Mouse (Mus musculus): ENCODE measurements around the gene Exoc3l. TPM values are rescaled to one million over a fixed set of nuclear protein-coding genes. Genes with fewer than 3 reads are reported as not detected.
A peak's percentile ranks its signal among the peaks of the same experiment; 100 is the strongest.

Gene Exoc3l
- polyA plus RNA-seq, 1 experiment from 2014 or later: 11.8 TPM

- 3% methylated on average over 30 of the region's 30 CpGs for WGBS
- peak; percentile 59 for ATAC-seq (replicated peaks)
- H3K4me3 ChIP-seq: peak overlapping the region; percentile 35
- no peaks in the 10 kb centered on the region for H3K9me3 ChIP-seq
- H3K4me2 ChIP-seq: peak overlapping the region; percentile 61
- peaks cover 27% of the 10 kb centered on the region for H3K4me1 ChIP-seq
- peaks cover 77% of the 10 kb centered on the region for H3K27me3 ChIP-seq (replicated peaks)
- H3K36me3 ChIP-seq (replicated peaks): no peaks in the 10 kb centered on the region
- no peak overlapping the region for H3K27ac ChIP-seq
- peak overlapping the region; percentile 3; the same call in 1 of the 2 replicates for H3K9ac ChIP-seq
Observed at GRCm38 (mm10) chr8:105259721-105260320, 36.1 kb downstream of the Exoc3l start.

- Histone ChIP-seq H3K4me1 (peaks cover 28% of the 10 kb centered on the region), H3K4me3 (peak overlapping the region; percentile 35), H3K27ac (no peak overlapping the region), H3K9me3 (no peaks in the 10 kb centered on the region), H3K36me3 (replicated peaks) (no peaks in the 10 kb centered on the region), H3K9ac (peak overlapping the region; percentile 3; the same call in 1 of the 2 replicates), H3K4me2 (peak overlapping the region; percentile 61), H3K27me3 (replicated peaks) (peaks cover 75% of the 10 kb centered on the region)
- WGBS: 3% methylated on average over 55 of the region's 55 CpGs
- ATAC-seq (replicated peaks): peak; percentile 46
Observed at GRCm38 (mm10) chr8:105258911-105259720, 36.8 kb downstream of the Exoc3l start.

GRCm38 (mm10) chr8:105257318-105258114, 38.4 kb downstream of the Exoc3l start:
- ATAC-seq (replicated peaks): no peak
- Histone ChIP-seq H3K9ac (no peak overlapping the region), H3K27ac (no peak overlapping the region), H3K36me3 (replicated peaks) (no peaks in the 10 kb centered on the region), H3K9me3 (no peaks in the 10 kb centered on the region), H3K4me3 (no peak overlapping the region), H3K27me3 (replicated peaks) (peaks cover 61% of the 10 kb centered on the region), H3K4me2 (no peak overlapping the region), H3K4me1 (peaks cover 32% of the 10 kb centered on the region)
- WGBS: 71% methylated on average over 7 of the region's 7 CpGs

GRCm38 (mm10) chr8:105254966-105255350, 40.9 kb downstream of the Exoc3l start, which contains the start of gene B3gnt9:
Gene B3gnt9 (minus strand): TSS chr8:105255153.
- peaks cover 16% of the 10 kb centered on the region for H3K36me3 ChIP-seq (replicated peaks)
- H3K4me2 ChIP-seq: peak within 1 kb of the TSS; percentile 90
- peak within 1 kb of the TSS; percentile 53 for H3K4me3 ChIP-seq
- H3K27me3 ChIP-seq (replicated peaks): peaks cover 39% of the 10 kb centered on the region
- H3K4me1 ChIP-seq: peaks cover 30% of the 10 kb centered on the region
- 3% methylated on average over 14 of the region's 14 CpGs for WGBS
- no peaks in the 10 kb centered on the region for H3K9me3 ChIP-seq
- peak within 1 kb of the TSS; percentile 53 for H3K9ac ChIP-seq
- H3K27ac ChIP-seq: peak within 1 kb of the TSS; percentile 53; the same call in 1 of the 2 replicates
- peak; percentile 24 for ATAC-seq (replicated peaks)

GRCm38 (mm10) chr8:105254152-105254965, 41.5 kb downstream of the Exoc3l start:
- H3K4me1 ChIP-seq: peaks cover 24% of the 10 kb centered on the region
- peaks cover 22% of the 10 kb centered on the region for H3K36me3 ChIP-seq (replicated peaks)
- peaks cover 34% of the 10 kb centered on the region for H3K27me3 ChIP-seq (replicated peaks)
- no peaks in the 10 kb centered on the region for H3K9me3 ChIP-seq
- peak; percentile 85 for ATAC-seq (replicated peaks)
- peak overlapping the region; percentile 53 for H3K9ac ChIP-seq
- peak overlapping the region; percentile 53; the same call in 1 of the 2 replicates for H3K27ac ChIP-seq
- WGBS: under 1% methylated on average over 74 of the region's 74 CpGs
- peak overlapping the region; percentile 90 for H3K4me2 ChIP-seq
- H3K4me3 ChIP-seq: peak overlapping the region; percentile 53

- ATAC-seq (replicated peaks): peak; percentile 41
- 30% methylated on average over 20 of the region's 20 CpGs for WGBS
- Histone ChIP-seq H3K4me1 (peaks cover 18% of the 10 kb centered on the region), H3K9me3 (no peaks in the 10 kb centered on the region), H3K27me3 (replicated peaks) (peaks cover 28% of the 10 kb centered on the region), H3K4me2 (peak overlapping the region; percentile 90), H3K9ac (peak overlapping the region; percentile 53; the same call in 1 of the 2 replicates), H3K36me3 (replicated peaks) (peaks cover 24% of the 10 kb centered on the region), H3K4me3 (peak overlapping the region; percentile 53), H3K27ac (no peak overlapping the region)
Observed at GRCm38 (mm10) chr8:105253766-105254151, 42.1 kb downstream of the Exoc3l start.

GRCm38 (mm10) chr8:105252680-105253537, 43.0 kb downstream of the Exoc3l start:
- H3K9me3 ChIP-seq: no peaks in the 10 kb centered on the region
- H3K9ac ChIP-seq: no peak overlapping the region
- H3K36me3 ChIP-seq (replicated peaks): peaks cover 29% of the 10 kb centered on the region
- 0 out of 2 replicates have a peak overlapping the region, but pooled peaks have one; percentile 90 for H3K4me2 ChIP-seq
- ATAC-seq (replicated peaks): no peak
- H3K4me3 ChIP-seq: no peak overlapping the region
- WGBS: 93% methylated on average over 10 of the region's 10 CpGs
- H3K4me1 ChIP-seq: peaks cover 16% of the 10 kb centered on the region
- H3K27ac ChIP-seq: no peak overlapping the region
- peaks cover 19% of the 10 kb centered on the region for H3K27me3 ChIP-seq (replicated peaks)

- H3K36me3 ChIP-seq (replicated peaks): peaks cover 33% of the 10 kb centered on the region
Observed at GRCm38 (mm10) chr8:105251954-105252353, 43.9 kb downstream of the Exoc3l start.

GRCm38 (mm10) chr8:105241016-105241415, 54.9 kb downstream of the Exoc3l start:
- 96% methylated on average over 7 of the region's 7 CpGs for WGBS
- no peak for ATAC-seq (replicated peaks)
- H3K9ac ChIP-seq: no peak overlapping the region
- no peak overlapping the region for H3K4me2 ChIP-seq
- no peaks in the 10 kb centered on the region for H3K27me3 ChIP-seq (replicated peaks)
- peaks cover 21% of the 10 kb centered on the region for H3K36me3 ChIP-seq (replicated peaks)
- H3K9me3 ChIP-seq: no peaks in the 10 kb centered on the region
- no peak overlapping the region for H3K27ac ChIP-seq
- no peaks in the 10 kb centered on the region for H3K4me1 ChIP-seq
- no peak overlapping the region for H3K4me3 ChIP-seq

More at GRCm38 (mm10) chr8:105251954-105252353, 43.9 kb downstream of the Exoc3l start:
- ATAC-seq (replicated peaks): no peak
- Histone ChIP-seq H3K9me3 (no peaks in the 10 kb centered on the region), H3K27ac (no peak overlapping the region), H3K27me3 (replicated peaks) (peaks cover 12% of the 10 kb centered on the region), H3K4me2 (no peak overlapping the region), H3K4me3 (no peak overlapping the region), H3K9ac (no peak overlapping the region), H3K4me1 (peaks cover 16% of the 10 kb centered on the region)
- WGBS: 95% methylated on average over 6 of the region's 6 CpGs

Data from midbrain, embryonic 15.5 days (tissue).